Mouse (Mus musculus) thymus, postnatal 14 days (tissue): ENCODE results near the gene Tmem110.

Experiments
- DNase-seq: peaks from one replicate; pipeline ENCODE4 v3.0.0; 2021

Gene Tmem110

GRCm38 (mm10) chr14:30825476-30826131 lies at the start of gene Tmem110:
TSS of gene Tmem110 (plus strand) at chr14:30825590.
- DNase-seq: peak; percentile 91

- no peak for DNase-seq
Measured at GRCm38 (mm10) chr14:30784614-30785013, 40.8 kb upstream of the Tmem110 start.

- DNase-seq: no peak
Measured at GRCm38 (mm10) chr14:30789471-30789870, 35.9 kb upstream of the Tmem110 start.

DNA sequence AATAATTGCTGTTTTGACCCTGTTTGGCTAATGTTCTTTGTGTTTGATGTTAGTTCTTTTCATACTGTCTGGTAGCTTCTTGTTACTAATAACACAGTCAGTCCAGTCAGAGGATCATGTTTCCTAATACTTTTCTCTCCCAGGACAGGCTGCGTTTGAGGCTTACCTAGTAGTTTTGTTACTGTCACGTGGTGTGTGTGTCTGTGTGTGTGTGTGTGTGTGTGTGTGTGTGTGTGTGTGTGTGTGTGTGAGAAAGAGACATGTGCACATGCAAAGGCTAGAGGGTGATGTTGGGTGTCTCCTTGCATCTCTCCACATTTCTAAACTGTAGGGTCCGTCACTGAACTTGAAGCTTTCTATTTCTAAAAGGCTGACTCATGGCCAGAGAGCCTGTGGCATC lies 32.5 kb upstream of the Tmem110 start:
- no peak for DNase-seq

- DNase-seq: no peak
Measured at GRCm38 (mm10) chr14:30801756-30802155, 23.6 kb upstream of the Tmem110 start.

DNA sequence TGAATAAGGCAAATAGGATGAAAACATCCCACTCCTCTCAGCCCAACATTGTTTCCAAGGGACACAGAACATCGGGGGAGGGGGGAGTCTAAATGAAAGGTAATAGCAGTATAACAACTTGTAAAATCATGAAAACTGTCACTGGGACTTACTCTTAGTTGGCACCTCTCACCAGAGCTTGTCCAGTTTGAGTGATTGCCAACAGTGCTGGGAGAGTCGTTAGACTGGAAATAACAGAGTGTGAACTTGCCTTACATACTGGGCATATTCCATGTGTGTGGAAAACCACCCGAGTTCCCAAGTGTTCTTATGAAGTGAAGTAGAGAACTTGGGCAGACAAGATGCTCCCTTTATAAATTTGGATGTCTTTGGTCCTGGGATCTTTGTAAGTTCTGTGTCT lies 4.3 kb upstream of the Tmem110 start:
- no peak for DNase-seq

DNA sequence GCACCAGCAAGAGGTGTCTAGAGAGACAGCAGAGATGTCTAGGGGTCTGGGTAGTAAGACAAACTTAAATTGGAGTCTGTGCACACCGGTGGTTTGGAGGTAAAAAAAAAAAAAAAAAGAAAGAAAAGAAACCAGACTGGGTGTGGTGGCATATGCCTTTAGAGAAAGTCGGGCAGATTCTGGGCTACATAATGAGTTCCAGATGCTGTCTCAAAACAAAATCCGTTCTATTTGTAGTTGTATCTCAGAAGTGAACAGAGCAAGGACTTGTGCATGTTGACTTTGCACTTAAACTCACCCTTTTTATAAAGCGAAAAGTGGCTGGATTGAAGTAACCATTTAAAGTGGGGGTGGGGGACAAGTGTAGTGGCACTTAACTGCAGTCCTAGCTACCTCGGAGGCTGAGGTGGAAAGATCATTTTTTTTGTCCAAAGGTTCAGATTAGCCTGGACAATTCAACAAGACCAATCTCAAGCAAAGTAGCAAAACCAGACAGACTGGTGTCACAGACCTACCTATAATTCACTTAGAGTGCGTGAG lies 864 bp upstream of the Tmem110 start:
- DNase-seq: no peak

DNA sequence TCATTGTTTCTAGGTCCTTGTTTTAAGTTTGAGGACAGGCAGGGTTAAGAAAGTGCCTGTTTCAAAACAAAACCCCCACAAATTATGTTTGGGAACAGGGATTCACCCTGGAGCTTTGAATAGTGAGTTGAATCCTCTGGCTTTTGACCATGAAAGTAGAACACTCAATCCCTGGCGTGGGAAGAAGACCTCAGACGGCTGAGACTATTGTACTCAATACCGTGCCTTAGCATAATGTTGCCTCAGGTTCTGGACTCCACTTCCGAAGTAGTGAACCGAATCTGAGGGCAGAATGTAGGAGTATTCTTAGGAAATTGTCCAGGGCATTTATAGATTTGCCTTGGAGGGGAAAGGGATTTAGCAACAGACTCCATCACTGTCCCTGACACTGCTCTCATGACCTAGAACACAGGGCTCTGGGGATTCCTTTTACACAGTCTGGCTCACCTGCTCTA lies 342 bp upstream of the Tmem110 start:
- DNase-seq: no peak

GRCm38 (mm10) chr14:30826174-30827140 lies 1.1 kb downstream of the Tmem110 start:
- peak; percentile 13 for DNase-seq

DNA sequence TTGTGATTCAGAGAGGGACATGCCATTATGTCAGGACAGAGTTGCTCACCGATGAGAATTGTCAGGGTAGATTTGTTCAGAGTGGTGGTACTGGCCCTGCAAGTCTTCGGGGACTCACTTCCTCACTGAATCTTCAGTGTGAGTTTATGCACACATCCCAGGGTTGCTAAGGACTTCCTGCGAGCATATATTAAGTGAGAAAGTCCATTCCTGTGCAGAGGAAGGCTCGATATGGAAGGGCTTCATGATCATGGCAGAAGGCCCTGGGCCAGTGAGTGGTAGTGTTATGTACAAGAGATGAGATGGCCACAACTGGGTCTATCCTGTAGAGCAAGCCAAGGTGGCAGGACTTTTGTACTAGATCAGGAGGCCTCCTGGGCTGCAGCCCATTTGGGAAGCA lies 2.1 kb downstream of the Tmem110 start:
- DNase-seq: no peak

DNA sequence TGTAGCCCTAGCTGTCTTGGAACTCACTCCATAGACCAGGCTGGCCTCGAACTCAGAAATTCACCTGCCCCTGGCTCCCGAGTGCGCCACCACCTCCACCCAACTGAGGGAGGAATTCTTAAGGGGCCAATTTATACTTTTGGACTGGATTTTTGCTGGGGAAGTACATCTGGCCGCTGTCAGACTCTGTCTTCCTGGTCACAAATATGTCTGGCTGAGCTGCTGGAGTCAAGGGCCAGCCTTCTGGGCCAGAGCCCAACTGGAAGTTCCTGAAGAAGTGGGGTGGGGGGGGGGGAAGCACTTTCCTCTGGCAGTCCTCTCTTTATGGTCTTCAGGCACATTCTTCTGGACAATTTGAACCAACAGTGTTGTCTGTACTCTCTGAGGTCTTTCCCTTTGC lies 2.7 kb downstream of the Tmem110 start:
- no peak for DNase-seq

- no peak for DNase-seq
Measured at GRCm38 (mm10) chr14:30828635-30829460, 3.5 kb downstream of the Tmem110 start.

GRCm38 (mm10) chr14:30837416-30837996 lies 12.1 kb downstream of the Tmem110 start:
- no peak for DNase-seq

- DNase-seq: no peak
Measured at GRCm38 (mm10) chr14:30843701-30844100, 18.3 kb downstream of the Tmem110 start.

GRCm38 (mm10) chr14:30850504-30850903 lies 25.1 kb downstream of the Tmem110 start:
- DNase-seq: no peak

GRCm38 (mm10) chr14:30852325-30852724 lies 26.9 kb downstream of the Tmem110 start:
- no peak for DNase-seq

DNA sequence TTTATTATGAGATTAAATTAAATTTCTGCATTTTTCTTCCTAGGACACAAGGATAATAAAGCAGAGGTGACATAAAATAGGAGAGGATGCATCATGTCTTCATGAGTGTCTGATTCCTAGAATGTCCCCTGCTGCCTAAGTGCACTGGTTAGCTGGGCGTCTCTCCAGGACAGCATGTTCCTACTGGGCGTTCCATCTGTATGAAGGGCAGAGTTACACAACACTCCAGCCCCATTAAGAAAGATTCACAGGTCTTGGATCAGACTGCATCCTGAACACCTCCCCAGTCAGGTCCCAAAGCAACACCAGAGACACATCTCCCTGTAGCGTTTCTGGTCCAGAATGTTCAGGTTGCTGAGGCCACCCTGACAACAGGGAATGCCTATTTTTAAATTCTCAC lies 29.9 kb downstream of the Tmem110 start:
- DNase-seq: no peak

- DNase-seq: no peak
Measured at GRCm38 (mm10) chr14:30856885-30857507, 31.6 kb downstream of the Tmem110 start.

DNA sequence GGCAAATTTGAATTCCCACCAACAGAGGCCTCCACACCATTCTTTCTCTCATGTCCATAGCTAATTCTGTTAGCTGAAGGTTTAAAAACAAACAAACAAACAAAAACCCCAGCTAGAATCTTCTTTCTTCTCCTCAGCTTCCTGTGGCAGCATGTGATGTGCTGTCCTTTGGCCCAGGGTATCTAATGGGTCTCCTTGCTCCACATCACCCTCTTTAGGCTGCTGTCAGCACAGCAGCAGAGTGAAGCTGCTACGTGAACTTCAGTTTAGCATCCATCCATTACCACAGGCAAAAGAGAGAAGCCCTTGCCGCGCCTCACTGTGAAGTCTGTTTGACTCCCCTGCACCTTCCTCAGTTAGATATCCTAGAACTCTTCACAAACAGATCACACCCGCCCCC lies 32.6 kb downstream of the Tmem110 start:
- DNase-seq: peak; percentile 16

DNA sequence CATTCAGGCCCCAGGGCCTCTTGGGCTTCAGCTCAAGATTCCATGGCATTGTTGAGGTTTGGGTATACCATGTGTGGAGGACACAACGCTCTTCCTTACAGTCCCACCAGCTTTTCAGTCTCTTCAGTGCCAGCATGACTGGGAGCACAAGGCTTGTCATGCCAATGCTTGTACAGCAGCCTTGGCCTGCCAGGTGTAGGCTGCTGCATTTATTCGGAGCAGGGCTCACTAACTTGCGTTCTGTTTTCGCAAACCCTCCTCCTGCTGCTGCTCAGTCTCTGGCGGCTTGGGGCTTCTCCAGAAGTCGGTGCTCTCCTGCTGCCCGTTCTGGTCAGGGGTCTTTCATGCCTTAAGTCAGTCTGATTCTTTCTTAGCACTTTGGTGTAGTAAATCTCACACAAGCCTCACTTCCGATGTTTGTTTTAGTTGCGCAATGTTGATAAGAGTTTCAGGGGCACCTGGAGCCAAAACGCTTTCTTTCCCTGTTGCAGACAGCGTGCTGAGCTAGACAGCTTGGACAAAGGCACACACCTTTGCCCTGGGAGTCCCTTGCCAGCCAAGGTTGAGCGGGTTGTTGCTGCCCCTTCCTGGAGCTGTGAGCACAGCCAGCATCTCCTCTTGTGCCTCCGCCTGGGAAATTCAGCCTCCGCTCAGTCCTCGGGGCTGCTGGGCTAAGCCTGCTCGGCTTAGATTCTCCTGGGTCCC lies 36.2 kb downstream of the Tmem110 start:
- DNase-seq: no peak

- DNase-seq: no peak
Measured at GRCm38 (mm10) chr14:30862368-30862767, 37.0 kb downstream of the Tmem110 start.
